Mouse (Mus musculus): Measurements from ENCODE around the gene Gm45808.
"Not testable (repeated sequence)": the region's sequence is repeated elsewhere in the genome, so short reads cannot be mapped to it uniquely, and the experiment has no call there.

Gm45808 gene

DNA sequence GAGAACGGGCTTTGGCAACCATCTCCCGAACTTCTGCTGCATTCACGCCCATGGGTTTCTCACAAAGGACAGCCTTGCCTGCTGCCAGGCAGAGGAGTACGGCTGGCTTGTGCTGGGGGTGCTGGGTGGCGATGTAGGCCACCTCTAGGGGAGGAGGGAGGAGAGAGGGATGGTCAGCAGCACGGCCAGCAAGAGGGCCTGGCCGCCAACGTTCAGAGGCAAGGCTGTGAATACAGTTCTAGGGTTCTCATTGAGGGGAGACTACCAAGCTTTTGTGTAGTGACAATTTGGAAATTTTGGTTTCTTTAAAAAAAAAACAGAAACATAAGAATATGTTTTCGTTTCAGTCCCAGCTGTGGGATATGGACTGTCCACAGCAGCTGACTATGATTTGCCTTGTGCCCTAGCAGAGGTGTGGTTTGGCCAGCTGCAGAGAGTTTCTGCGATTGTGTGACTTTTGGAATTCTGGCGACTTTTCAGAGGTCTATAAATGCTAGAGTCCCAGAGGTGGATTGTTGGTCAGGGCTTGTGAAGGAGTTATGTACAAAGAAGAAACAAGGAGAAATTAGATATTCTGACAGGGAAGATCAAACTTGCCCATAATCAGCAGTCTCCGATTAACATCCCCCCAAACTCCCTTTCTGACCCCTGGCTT is at the start of gene Gm45808:
Gm45808 (minus strand) TSS at position 51 of the 655 bp plus-strand sequence.
- DNase-seq (ENCODE audit: low spot score) = no peak

DNA sequence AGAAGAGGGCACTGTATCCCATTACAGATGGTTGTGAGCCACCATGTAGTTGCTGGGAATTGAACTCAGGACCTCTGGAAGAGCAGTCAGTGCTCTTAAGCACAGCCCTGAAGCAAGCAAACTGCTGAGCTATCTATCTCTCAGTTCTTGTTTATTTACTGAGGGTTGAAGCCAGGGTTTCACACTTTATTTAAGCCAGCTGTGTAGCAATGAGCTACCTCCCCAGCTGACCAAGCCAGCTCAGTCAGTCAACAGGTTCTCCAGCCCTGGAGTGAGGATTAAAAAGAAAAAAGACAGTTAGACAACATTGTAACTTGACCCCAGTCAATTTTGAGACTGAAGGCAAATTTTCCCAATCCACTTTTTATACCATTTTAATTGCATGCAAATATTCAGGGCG is 49.1 kb upstream of the Gm45808 start:
- DNase-seq (ENCODE audit: low spot score) = no peak

DNA sequence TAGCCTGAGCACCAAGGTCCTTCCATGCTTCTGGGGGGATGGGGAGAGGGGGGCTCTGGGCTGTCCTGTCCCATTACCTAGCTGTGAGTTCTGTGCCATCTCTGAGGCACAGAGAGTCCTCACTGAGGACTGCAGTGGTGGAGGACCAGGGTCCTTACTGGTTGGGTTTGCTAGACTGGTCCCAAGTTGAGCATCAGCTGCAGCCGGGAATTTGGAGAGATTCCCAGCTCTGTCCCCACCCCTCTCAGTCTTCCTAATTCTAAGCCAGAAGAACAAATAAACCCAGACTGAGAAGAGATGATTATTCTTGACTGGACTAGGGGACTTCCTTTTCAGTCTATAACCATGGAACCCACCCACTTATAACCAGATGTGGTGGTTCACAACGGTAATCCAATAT is 44.0 kb upstream of the Gm45808 start:
- DNase-seq (ENCODE audit: low spot score) = no peak

DNA sequence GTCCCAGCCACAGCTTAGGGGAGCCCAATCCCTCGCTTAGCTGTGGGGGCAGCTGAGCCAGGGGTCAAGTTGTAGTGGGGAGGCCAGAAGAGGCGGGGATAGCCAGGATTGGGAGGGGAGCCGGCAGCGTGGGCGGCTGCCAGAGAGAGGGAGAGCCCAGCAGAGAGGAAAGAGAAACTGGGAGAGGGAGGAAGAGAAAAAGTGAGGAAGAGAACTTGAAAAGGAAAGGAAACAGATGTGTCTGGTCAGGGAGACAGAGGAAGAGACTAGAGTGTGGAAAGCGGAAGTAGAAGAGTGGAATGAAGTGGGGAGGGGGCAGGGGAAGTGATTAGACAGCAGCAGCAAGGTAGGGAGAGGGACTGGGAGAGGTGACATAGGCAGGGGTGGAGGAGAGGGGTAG is 42.9 kb upstream of the Gm45808 start:
- no peak for DNase-seq (ENCODE audit: low spot score)

DNA sequence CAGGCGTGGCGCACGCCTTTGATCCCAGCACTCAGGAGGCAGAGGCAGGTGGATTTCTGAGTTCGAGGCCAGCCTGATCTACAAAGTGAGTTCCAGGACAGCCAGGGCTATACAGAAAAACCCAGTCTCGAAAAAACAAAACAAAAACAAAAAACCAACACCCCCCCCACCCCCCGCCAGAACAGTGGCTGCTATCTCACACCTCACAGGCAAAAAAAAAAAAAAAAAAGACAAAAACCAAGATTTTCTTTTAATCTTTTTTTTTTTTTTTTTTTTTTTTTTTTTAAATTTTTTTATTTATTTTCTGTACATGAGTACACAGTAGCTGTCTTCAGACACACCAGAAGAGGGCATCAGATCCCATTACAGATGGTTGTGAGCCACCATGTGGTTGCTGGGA is 40.6 kb upstream of the Gm45808 start:
- DNase-seq (ENCODE audit: low spot score) = not testable (repeated sequence)

DNA sequence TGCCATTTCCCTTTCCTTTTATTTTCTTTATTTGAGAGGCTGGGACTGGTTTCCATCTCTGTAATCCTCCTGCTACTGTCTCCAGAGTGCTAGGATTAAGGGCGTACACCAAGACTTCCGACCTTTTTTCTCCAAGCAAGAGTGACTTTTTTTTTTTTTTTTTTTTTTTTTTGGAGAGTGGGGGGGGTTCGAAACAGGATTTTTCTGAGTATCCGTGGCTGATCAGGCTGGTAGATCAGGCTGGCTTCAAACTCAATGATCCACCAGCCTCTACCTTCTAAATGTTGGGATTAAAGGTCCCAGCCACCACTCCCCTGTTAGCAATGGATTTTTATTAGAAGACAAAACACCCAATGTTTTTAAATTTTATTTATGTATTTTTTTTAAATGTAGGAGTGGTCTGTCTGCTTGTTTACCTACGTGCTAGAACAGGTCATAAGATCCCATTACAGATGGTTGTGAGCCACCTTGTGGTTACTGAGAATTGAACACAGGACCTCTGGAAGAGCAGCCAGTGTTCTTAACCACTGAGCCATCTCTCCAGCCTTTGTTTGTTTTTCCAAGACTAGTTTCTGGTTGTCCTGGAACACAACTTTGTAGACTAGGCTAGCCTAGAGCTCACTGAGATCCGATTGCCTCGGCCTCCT is 40.0 kb upstream of the Gm45808 start:
- DNase-seq (ENCODE audit: low spot score) = no peak

DNA sequence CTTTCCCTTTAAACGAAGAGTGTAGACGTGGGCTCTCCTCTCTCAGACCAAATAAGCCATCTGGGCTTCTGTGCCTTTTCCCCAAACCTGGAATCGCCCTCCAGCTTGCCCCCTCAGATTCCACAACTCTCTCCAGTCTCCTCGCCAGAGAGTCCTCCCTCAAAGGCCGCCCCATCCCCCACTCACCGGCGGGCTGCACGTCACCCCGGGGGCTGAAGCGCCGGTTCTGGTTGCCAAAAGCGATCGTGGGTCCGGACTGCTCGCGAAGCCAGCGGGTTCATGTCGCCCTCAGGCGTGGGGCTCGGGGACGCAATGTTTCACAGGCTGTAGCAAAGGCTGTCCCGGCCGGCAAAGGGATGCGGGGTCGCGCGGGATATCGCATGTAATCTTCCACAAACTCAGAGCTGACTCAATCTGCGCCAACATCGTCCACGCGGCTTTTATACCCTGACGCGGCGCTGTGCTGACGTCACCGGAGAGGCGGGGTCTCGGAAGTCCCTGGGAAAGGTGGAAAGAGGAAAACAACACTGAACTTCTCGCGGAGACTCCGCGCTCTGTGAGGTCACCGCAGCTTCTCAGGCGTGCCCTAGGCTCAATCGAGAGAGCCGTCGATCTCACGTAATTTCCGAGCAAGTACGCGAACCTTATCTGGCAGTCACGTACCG is 39.3 kb upstream of the Gm45808 start, which contains the start of the genes Ppp1r15a and Plekha4:
Ppp1r15a (minus strand) TSS at position 460 of the 665 bp plus-strand sequence.
Plekha4 (plus strand) TSS at position 522 of the 665 bp plus-strand sequence.
- peak; percentile 86 for DNase-seq (ENCODE audit: low spot score)

DNA sequence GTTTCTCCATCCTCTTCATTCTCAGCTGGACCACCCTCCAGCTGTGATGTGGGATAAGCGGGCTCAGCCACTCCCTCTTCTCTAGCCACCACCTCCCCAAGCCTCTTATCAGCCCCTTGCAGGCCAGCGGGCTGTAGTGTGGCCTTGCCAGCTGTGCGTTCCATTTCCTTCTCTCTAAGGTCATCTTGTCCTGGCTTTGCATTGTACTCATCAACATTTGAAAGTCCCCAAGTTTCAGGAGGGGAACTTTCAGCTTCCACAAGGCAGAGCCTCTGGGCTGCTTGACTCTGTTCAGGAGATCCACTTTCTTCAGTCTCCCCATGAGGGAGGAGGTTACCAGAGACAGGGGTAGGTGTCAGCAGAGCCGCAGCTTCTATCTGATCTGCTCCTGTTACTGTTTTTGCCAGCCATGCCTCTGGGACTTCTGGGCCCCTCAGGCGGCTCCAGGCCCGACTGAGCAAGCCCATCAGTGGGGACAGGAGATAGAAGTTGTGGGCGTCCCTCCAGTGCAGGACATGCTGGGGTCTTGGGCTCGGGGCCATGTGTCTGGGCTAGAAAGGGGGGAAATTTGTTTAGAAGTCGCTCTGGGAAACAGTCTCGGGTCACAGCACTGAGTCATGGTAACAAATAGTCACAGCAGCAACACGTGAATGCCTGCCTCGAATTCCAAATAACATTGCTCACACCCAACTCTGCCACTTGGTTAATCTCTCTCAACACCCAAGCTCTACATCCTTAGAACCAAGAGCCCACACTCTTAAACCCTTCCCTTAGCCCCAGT is 38.4 kb upstream of the Gm45808 start:
- no peak for DNase-seq (ENCODE audit: low spot score)

DNA sequence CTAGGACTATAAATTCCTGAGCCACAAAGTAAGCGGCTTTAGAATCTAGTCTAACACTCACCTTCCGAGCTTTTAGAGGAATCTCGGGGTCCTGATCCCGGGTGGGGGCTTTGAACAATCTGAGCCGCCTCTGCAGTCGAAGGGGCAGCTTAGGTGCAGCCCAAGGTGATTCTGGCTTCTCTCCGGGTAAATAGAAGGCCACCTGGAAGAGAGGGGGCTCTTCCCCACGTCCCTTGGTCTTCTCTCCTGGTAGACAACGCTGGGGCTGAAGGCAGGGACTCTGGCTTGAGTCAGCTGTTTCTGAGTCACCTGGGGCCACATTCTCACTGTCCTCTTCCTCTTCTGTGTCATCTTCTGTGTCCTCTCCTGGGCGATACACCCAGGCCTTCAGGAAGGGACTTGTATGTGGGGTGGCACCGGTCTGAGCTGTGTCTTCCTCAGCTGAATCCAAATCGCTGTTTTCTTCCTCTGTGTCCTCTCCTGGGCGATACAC is 37.1 kb upstream of the Gm45808 start:
- DNase-seq (ENCODE audit: low spot score) = no peak

DNA sequence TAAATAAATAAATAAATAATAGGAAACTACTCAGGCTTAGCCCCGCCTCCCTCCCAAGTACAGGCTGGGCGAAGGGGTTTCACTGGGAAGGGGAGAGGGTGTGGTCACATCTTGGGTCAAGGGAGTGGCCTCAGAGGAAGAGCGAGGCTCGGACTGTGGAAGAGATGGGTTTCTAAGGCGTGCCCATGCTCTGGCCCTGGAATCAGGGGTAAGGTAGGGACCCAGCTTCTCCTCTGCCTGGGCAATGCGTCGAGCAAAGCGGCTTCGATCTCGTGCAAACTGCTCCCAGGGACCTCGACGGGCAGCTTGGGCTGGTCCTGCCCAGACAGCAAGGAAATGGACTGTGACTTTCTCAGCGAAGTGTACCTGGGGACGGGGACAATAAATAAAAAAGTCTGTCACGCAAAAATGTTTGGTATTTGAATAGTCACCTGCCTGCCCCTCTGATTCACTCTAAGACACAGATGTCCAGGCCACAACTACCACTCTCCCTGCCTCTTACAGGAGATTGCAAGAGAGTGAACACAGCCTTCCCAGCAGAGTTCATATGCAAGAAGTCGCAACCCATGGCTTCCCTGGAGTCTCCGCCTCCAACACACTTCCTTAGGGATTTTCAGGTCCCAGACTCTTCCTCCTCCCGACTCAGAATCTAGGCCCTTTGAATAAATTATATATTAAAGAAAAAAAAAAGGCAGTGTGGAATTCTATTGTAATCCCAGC is 36.5 kb upstream of the Gm45808 start:
- no peak for DNase-seq (ENCODE audit: low spot score)

DNA sequence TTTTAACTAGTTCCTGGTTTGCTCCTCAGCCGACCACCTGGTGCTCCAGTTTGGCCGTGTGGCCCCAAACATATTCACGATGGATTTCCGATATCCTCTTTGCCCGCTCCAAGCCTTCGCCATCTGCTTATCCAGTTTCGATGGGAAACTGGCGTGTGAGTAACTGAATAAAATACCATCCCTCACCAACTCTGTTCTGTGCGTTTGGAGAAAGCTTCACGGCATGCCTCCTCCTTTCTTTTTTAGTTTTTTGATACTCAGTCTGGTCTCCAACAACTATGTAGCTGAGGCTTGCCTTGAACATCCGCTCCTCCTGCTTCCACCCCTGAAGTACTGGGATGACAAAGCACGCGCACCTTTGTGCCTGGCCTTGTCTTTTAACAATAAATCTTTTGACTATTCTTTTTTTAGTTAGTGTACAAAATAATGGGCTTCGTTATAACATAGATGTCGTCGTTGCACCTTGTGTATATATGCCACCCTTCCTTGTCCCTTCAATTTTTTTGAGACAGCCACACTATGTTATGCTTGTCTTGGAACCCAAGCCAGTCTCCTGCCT is 35.7 kb upstream of the Gm45808 start:
- DNase-seq (ENCODE audit: low spot score) = no peak

DNA sequence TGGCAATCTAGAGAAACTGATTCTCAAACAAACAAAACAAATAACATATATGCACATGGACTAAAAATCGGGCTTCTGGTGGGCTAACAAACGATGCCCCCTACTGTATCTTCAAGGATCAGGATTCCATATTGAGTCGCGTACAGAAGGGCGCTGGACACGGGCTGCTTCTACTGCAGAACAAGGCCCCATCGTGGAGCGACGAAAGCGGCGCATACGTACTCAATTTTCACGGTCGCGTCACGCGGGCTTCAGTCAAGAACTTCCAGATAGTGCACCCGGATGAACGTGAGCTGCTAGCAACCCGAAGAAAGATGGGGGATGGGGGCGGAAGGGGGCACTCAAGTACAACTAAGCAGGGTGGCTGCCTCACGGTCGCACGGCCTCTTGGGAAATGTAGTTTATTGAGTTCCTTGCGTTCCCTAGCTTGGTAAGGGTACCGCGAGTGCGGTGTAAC is 35.1 kb upstream of the Gm45808 start:
- peak; percentile 86 for DNase-seq (ENCODE audit: low spot score)

DNA sequence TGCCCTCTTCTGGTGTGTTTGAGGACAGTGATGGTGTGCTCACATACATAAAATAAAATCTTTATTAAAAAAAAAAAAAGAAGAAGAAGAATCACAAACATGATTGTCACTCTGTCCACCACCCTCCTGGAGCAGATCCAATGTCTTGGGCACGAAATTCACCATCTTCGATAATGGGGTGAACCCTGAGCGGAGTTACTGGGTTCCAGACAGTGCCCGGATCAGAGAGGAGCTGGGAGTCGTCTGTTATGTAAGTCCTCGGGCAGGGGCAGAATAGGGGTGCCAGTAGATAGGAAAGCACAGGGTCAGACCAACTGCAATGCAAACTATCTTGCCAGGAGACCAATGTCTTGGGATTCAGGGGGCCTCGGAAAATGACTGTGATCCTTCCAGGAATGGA is 34.0 kb upstream of the Gm45808 start:
- DNase-seq (ENCODE audit: low spot score) = no peak

DNA sequence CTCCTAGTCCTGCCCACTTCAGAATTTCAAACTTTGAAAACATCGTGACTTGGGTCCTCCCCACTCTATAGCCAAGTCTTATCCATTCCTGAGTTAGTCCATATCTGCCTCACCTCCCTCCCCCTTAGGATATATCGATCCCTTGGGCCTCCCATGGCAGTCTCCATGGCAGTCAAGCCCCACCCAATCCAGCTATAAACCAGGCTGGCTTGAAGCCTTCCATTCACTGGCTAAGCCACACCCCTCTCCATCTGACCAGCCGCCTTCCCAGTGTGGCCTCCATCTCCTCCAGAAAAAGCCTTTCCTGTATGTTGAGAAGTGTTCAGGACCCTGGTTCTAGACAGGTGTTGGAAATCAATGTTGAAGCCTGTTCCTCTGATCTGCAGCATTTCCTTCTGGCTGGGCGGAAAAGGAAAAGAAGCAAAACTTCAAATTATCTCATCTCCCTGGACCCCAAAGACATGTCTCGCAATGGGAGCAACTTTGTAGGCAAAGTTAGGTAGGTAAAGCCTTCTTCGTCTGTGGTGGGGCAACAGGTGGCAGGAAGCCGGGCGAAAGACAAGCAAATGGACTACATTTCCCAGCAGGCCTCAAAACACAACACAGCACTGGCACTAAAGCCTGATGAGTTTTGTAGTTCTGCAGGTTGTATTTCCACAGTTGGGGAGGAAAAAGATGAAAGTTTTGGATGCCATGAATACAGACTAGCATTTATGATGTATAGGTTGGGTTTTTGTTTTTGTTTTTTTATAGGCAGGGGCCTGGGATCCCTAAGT is 32.9 kb upstream of the Gm45808 start:
- no peak for DNase-seq (ENCODE audit: low spot score)

DNA sequence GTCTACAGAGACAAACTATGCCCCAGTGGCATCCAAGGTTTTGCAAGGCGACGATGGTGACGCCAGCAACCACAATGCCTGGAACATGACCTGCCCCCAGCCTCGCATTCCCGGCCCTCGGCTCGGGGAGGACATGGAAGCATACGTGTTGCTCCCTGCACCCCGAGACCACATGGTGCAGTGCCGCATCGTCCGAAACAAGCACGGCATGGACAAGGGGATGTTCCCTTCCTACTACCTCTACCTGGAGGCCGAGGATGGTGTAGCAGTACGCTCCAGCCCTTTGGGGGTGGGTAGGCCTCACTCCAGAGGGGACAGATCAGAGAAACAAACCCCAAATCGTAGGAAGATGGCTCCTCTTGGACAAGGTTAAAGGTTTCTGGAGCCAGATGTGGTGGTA is 32.0 kb upstream of the Gm45808 start:
- DNase-seq (ENCODE audit: low spot score) = no peak

DNA sequence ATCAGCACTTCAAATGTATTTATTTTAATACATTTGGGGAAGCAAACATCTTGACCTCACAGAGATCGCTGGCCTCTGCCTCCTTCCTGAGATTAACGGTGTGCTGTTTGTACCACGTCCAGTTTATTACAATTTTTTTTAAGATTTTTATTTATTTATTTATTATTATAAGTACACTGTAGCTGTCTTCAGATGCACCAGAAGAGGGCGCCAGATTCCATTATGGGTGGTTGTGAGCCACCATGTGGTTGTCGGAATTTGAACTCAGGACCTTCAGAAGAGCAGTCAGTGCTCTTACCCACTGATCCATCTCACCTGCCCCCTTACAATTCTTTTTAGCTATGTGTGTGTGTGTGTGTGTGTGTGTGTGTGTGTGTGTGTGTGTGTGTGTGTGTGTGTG is 30.2 kb upstream of the Gm45808 start:
- not testable (repeated sequence) for DNase-seq (ENCODE audit: low spot score)

DNA sequence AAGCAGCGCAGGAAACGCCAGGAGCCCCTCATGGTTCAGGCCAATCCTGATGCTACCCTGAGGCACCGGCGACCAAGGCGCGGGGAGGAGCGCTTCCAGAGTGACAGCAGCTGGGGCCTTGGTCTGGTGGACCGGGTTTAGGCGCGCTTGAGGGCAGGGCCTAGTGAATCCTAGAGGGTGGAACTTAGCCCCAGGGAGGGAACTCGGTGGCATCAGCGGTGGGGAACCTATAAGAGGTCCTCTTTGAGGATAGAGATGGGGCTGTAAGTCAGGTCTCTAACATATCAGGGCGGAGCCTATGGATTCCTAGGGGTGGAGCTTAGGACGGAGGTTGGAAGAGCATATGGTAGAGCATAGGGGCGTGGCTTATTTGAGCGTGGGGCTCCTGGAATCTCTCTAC is 28.8 kb upstream of the Gm45808 start:
- no peak for DNase-seq (ENCODE audit: low spot score)

DNA sequence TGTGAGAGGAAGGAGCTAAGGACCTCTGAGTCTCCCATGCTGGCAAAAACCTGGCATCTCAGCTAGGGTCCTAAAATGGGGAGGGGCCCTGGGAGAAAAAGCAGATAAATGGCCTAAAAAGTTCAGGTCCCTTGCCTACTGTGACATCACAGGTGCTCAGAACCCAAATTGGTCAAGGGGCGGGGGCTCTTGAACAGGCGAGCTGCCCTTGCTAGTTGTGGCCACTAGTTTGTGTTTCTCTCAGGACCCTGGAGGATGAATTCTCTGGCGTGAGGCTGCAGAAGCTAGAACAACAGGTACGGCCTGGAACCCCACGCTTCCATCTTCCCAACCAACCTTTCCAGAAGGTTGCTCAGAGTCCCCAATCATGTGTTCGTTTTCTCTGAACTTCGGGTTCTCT is 27.8 kb upstream of the Gm45808 start:
- DNase-seq (ENCODE audit: low spot score) = no peak

DNA sequence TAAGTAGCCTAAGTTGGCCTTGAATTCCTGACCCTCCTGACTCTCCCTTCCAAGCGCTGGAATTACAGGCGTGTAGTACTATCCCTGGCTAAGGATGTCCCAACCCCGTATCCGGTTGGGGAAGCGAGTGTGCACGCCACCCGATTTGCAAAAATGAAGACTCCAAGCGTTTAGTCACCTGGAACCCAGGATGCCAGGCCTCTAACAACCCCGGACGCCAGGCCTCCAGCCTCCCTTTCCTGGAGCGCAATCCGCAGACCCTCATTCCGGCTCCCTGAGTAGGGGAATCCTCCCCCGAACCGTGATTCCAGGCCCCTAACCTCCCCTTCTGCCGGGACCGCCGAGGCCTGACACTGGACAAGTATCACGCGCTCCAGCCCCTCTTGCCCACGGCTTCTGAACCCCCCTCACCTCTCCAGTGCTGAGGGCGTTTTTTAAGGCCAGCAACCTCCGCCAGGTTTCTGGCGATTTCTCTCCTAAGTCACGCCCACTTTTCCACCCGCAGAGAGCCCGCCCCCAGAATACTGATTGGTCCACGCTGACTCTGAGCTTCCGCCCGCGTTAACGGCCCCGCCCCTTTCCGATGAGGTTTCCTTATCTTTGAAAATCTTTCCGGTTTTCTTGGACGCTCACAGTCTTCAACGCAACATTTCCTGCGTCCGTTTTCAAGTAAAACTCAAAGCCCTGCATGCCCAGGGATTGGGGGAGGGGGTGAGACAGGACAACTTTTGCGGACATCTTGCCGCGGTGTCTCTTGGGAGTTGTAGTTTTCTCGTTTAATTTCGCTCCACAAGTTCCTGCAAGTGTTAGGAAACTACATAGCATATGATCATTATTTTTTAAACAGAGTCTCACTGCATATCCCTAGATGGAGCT is 23.5 kb upstream of the Gm45808 start, which contains the start of gene Nucb1:
Nucb1 (minus strand) TSS at position 495 of the 876 bp plus-strand sequence.
- peak; percentile 85 for DNase-seq (ENCODE audit: low spot score)

Measured in left cerebral cortex, adult 11 months (tissue).